Mouse (Mus musculus): ENCODE data around the gene Cnep1r1.

Gene Cnep1r1

GRCm38 (mm10) chr8:88183121-88183520 lies 64.6 kb downstream of the Cnep1r1 start:
- no peak for ATAC-seq (ENCODE audit: insufficient number of reproducible peaks, low FRiP score, low TSS enrichment)

Data from cerebellum, adult (tissue).